Mouse (Mus musculus): ENCODE measurements around the gene Eif4b.
A peak's percentile ranks its signal among the peaks of the same experiment; 100 is the strongest.

Gene Eif4b

GRCm38 (mm10) chr15:102073559-102074069 lies at the start of gene Eif4b:
Gene Eif4b, plus strand, starts transcription at chr15:102073773.
- peak; percentile 99 for DNase-seq

GRCm38 (mm10) chr15:102023888-102024287 lies 49.7 kb upstream of the Eif4b start:
- DNase-seq = no peak

- DNase-seq = no peak
These were observed 48.3 kb upstream of the Eif4b start for GRCm38 (mm10) chr15:102025136-102025872.

GRCm38 (mm10) chr15:102026430-102026829 lies 47.1 kb upstream of the Eif4b start:
- no peak for DNase-seq

- peak; percentile 64 for DNase-seq
These were observed 45.5 kb upstream of the Eif4b start, which contains the start of gene Krt18 for GRCm38 (mm10) chr15:102028040-102028439. Gene Krt18, plus strand, starts transcription at chr15:102028180.

- DNase-seq = no peak
These were observed 39.2 kb upstream of the Eif4b start for GRCm38 (mm10) chr15:102034121-102035053.

GRCm38 (mm10) chr15:102040277-102040676 lies 33.3 kb upstream of the Eif4b start:
- DNase-seq = no peak

- no peak for DNase-seq
These were observed 31.6 kb upstream of the Eif4b start for GRCm38 (mm10) chr15:102041951-102042350.

- DNase-seq = no peak
These were observed 28.8 kb upstream of the Eif4b start for GRCm38 (mm10) chr15:102044745-102045144.

GRCm38 (mm10) chr15:102045691-102046090 lies 27.9 kb upstream of the Eif4b start:
- no peak for DNase-seq

- no peak for DNase-seq
These were observed 25.6 kb upstream of the Eif4b start for GRCm38 (mm10) chr15:102048006-102048405.

GRCm38 (mm10) chr15:102049871-102050270 lies 23.7 kb upstream of the Eif4b start:
- DNase-seq = no peak

GRCm38 (mm10) chr15:102051920-102052683 lies 21.5 kb upstream of the Eif4b start:
- peak; percentile 79 for DNase-seq

- DNase-seq = no peak
These were observed 16.9 kb upstream of the Eif4b start for GRCm38 (mm10) chr15:102056495-102057174.

- DNase-seq = peak; percentile 97
These were observed 7.8 kb upstream of the Eif4b start for GRCm38 (mm10) chr15:102065661-102066325.

- no peak for DNase-seq
These were observed 2.8 kb upstream of the Eif4b start for GRCm38 (mm10) chr15:102070476-102071467.

- no peak for DNase-seq
These were observed 512 bp upstream of the Eif4b start for GRCm38 (mm10) chr15:102072963-102073558.

GRCm38 (mm10) chr15:102074070-102074731 lies 628 bp downstream of the Eif4b start:
- peak; percentile 82 for DNase-seq
